Mouse (Mus musculus) forebrain, embryonic 16.5 days (tissue): ENCODE results near the gene Ube2g1. TPM values are rescaled to one million over a fixed set of nuclear protein-coding genes. Genes with fewer than 3 reads are reported as not detected.

Source experiments
- microRNA-seq: library from miRNA; unstranded; fragments of <30 nt; microRNA quantifications from one replicate; pipeline ENCODE4, GENCODE M21; 2017
- polyA plus RNA-seq: library from polyadenylated mRNA; unstranded; fragments of >200 nt; fragmentation: Nextera tagmentation; extraction: Ambion mirVana; gene quantifications from 2 replicates; pipeline ENCODE4 v1.2.1, GENCODE M21; 2015

Ube2g1 gene
- polyA plus RNA-seq, 1 experiment from 2014 or later, result 112 TPM

Small RNA genes lying within 50 kb of the gene (microRNA-seq; reads per million reads assigned to microRNA genes)
- gene Gm25678, result not detected

Other genes starting within 250 kb of the Ube2g1 start
- gene Tekt1, start 244.8 kb upstream of the Ube2g1 start, polyA plus RNA-seq, result 8.0 and 9.1 TPM in 2 replicates
- 4.5 and 8.0 TPM in 2 replicates for gene Smtnl2, start 195.6 kb upstream of the Ube2g1 start, polyA plus RNA-seq
- gene Ggt6, start 171.8 kb upstream of the Ube2g1 start, polyA plus RNA-seq, result not detected in 2 replicates
- 94.8 and 98.2 TPM in 2 replicates for gene Mybbp1a, start 165.9 kb upstream of the Ube2g1 start, polyA plus RNA-seq
- 6.6 and 9.3 TPM in 2 replicates for gene Spns2, start 117.4 kb upstream of the Ube2g1 start, polyA plus RNA-seq
- not detected in 2 replicates for gene Spns3, start 56.8 kb upstream of the Ube2g1 start, polyA plus RNA-seq
- 32.6 and 34.8 TPM in 2 replicates for gene Ankfy1, start 82.7 kb downstream of the Ube2g1 start, polyA plus RNA-seq
- gene Cyb5d2, start 188.9 kb downstream of the Ube2g1 start, polyA plus RNA-seq, result 7.6 and 7.8 TPM in 2 replicates
- 13.6 and 17.0 TPM in 2 replicates for gene Zzef1, start 188.9 kb downstream of the Ube2g1 start, polyA plus RNA-seq